Mouse (Mus musculus) lung, embryonic 15.5 days (tissue): ENCODE measurements around the gene Gm10912. TPM values are rescaled to one million over a fixed set of nuclear protein-coding genes. Genes with fewer than 3 reads are reported as not detected.
"Not testable (repeated sequence)": the region's sequence is repeated elsewhere in the genome, so short reads cannot be mapped to it uniquely, and the experiment has no call there.

Source experiments
- ATAC-seq: fragments of 200-750 bp; cut with Nextera tagmentation; 2 replicates; pipeline ENCODE4 v1.8.0; 2017; ENCODE audit warnings: moderate number of reproducible peaks, borderline replicate concordance; ENCODE audit not compliant: low FRiP score, low TSS enrichment; ENCODE audit errors: extremely low read depth
- H3K27ac ChIP-seq: fragments of 300-500 bp; sonication (generic); 2 replicates; pipeline ENCODE4 v1.5.1; 2015; ENCODE audit warnings: moderate library complexity, mild to moderate bottlenecking, inconsistent platforms
- H3K27me3 ChIP-seq: fragments of 300-500 bp; sonication (generic); 2 replicates; pipeline ENCODE4 v1.6.1; 2015; ENCODE audit warnings: inconsistent platforms
- H3K36me3 ChIP-seq: fragments of 300-500 bp; sonication (generic); 2 replicates; pipeline ENCODE4 v1.6.1; 2015; ENCODE audit warnings: inconsistent platforms
- H3K4me1 ChIP-seq: fragments of 300-500 bp; sonication (generic); 2 replicates; pipeline ENCODE4 v1.6.1; 2015; ENCODE audit warnings: inconsistent platforms
- H3K4me2 ChIP-seq: fragments of 300-500 bp; sonication (generic); 2 replicates; pipeline ENCODE4 v1.6.1; 2015; ENCODE audit warnings: inconsistent platforms, mild to moderate bottlenecking, moderate library complexity
- H3K4me3 ChIP-seq: fragments of 300-500 bp; sonication (generic); 2 replicates; pipeline ENCODE4 v1.5.1; 2015; ENCODE audit warnings: mild to moderate bottlenecking, inconsistent platforms
- H3K9ac ChIP-seq: fragments of 300-500 bp; sonication (generic); 2 replicates; pipeline ENCODE4 v1.6.1; 2015; ENCODE audit warnings: inconsistent platforms
- H3K9me3 ChIP-seq: fragments of 300-500 bp; sonication (generic); 2 replicates; pipeline ENCODE4 v1.6.1; 2016; ENCODE audit warnings: inconsistent platforms
- WGBS: fragments of 180-500 bp; shearing (Covaris S2); methylation state at CpG from one replicate; pipeline ENCODE4 v1.1.7; 2015; 5-methylcytosine and 5-hydroxymethylcytosine counted together
- polyA plus RNA-seq: library from polyadenylated mRNA; unstranded; fragments of >200 nt; fragmentation: Nextera tagmentation; extraction: Ambion mirVana; gene quantifications from 2 replicates; pipeline ENCODE4 v1.2.1, GENCODE M21; 2015

The Gm10912 gene
- not detected in 2 replicates for polyA plus RNA-seq

DNA sequence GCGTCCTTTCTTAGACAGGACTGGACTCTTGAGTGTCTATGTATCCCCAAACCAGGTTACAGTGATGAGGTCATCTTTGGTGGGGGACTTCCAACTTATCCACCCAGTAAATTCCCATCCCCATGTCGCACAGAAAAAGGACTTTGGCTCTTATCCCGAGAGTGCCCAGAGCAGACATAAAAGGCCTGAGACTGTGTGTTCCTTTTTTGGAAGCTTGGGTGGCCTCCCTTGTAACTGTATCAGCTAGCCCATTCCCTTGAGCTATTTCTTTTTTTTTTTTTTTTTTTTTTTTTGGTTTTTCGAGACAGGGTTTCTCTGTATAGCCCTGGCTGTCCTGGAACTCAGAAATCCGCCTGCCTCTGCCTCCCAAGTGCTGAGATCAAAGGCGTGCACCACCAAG is at the start of gene Gm10912:
Gm10912 (plus strand) TSS at position 301 of the 400 bp plus-strand sequence.
- H3K4me1 ChIP-seq, H3K27me3 ChIP-seq, H3K4me2 ChIP-seq, H3K27ac ChIP-seq, ATAC-seq, H3K9ac ChIP-seq, H3K9me3 ChIP-seq, H3K4me3 ChIP-seq: not testable (repeated sequence)
- peaks cover 15% of the 10 kb centered on the region; the same call in 1 of the 2 replicates for H3K36me3 ChIP-seq
- WGBS, result 88% methylated on average over 6 of the region's 6 CpGs

DNA sequence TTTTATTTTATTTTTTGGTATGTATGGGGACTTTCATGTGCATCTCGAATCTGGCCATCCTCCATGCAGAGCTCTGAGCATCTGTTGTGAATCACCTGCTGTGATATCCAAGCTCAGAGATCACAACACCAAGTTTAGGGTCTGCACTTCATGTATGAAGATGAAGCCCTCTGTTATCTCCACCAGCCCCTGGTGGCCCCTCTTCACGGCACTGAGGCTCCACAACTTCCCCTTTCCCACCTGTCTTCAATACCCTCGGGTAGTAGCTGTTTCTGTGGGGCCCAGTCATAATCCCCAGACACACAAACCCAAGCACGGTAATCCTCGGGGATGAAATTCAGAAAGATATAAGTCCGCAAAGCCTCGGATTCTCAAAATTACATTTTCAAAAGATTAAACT is 42.5 kb upstream of the Gm10912 start:
- 73% methylated on average over 7 of the region's 7 CpGs for WGBS
- H3K27ac ChIP-seq, result no peak overlapping the region

DNA sequence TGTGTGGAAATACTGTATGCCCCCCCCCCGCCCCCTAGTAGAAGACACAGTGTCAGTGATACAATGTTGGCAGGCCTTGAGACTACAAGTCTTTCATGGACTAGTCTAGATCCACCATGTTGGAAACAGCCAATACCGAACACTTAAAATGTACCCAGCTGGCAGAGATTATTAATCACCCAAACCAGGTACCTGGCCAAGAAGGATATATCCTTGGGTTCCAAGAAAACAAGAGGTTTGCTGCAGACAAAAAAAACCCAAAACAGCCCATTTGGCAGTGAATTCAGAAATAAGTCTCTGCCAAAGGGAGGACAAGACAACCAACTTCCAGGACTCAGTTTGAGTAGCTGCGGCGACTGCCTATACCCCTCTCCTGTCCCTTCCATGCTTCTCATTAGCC is 41.0 kb upstream of the Gm10912 start:
- Histone ChIP-seq H3K36me3 (no peaks in the 10 kb centered on the region), H3K27me3 (no peaks in the 10 kb centered on the region), H3K4me1 (peaks cover 14% of the 10 kb centered on the region), H3K27ac (no peak overlapping the region), H3K4me2 (no peak overlapping the region), H3K4me3 (no peak overlapping the region), H3K9me3 (no peaks in the 10 kb centered on the region), H3K9ac (no peak overlapping the region)
- no peak for ATAC-seq
- WGBS, result 81% methylated on average over 4 of the region's 4 CpGs

More for the DNA sequence above, 42.5 kb upstream of the Gm10912 start:
- ATAC-seq, result no peak
- no peaks in the 10 kb centered on the region for H3K9me3 ChIP-seq
- H3K4me2 ChIP-seq, result no peak overlapping the region
- H3K4me3 ChIP-seq, result no peak overlapping the region
- H3K4me1 ChIP-seq, result peaks cover 3% of the 10 kb centered on the region; the same call in 1 of the 2 replicates
- no peak overlapping the region for H3K9ac ChIP-seq
- H3K27me3 ChIP-seq, result no peaks in the 10 kb centered on the region
- H3K36me3 ChIP-seq, result no peaks in the 10 kb centered on the region

DNA sequence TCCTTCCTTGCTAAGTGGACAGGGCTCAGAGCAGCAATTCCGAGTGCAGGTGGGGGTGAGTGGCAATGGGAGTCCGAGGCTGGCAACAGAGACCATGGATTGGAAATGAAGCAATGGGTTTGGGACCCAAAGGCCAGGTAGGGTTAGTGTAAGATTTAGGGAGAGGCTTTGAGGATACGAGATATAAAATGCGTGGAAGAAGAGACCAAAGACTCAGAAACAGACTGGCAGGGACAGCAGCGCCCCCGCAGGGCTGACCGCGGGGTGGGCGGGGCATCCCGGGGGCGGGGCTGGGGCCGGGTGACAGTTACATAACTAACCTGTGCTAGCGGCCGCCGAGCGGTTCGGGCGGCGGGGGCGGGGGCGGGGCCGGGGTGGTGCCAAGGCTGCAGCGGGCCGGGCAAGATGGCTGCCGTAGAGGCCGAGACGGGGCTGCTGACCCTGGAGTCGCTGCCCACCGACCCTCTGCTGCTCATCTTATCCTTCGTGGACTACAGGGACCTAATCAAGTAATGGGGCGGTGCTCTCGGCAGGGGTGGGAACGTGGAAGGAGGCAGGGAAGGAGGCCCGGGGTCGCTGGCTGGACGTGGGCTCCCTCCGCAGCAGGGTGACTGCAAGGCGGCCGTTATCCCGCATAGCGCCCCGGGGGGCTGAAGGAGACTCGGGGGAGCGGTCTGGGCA is 38.0 kb upstream of the Gm10912 start, which contains the start of gene Fbxo3:
Fbxo3 (plus strand) TSS at position 264 of the 681 bp plus-strand sequence.
- Histone ChIP-seq H3K4me2 (peak within 1 kb of the TSS; percentile 71), H3K4me1 (peaks cover 19% of the 10 kb centered on the region), H3K27me3 (no peaks in the 10 kb centered on the region), H3K9me3 (no peaks in the 10 kb centered on the region), H3K36me3 (peaks cover 5% of the 10 kb centered on the region; the same call in 1 of the 2 replicates), H3K9ac (peak within 1 kb of the TSS; percentile 98), H3K4me3 (peak within 1 kb of the TSS; percentile 97), H3K27ac (peak within 1 kb of the TSS; percentile 74)
- WGBS, result under 1% methylated on average over 35 of the region's 44 CpGs
- ATAC-seq, result peak; percentile 98

DNA sequence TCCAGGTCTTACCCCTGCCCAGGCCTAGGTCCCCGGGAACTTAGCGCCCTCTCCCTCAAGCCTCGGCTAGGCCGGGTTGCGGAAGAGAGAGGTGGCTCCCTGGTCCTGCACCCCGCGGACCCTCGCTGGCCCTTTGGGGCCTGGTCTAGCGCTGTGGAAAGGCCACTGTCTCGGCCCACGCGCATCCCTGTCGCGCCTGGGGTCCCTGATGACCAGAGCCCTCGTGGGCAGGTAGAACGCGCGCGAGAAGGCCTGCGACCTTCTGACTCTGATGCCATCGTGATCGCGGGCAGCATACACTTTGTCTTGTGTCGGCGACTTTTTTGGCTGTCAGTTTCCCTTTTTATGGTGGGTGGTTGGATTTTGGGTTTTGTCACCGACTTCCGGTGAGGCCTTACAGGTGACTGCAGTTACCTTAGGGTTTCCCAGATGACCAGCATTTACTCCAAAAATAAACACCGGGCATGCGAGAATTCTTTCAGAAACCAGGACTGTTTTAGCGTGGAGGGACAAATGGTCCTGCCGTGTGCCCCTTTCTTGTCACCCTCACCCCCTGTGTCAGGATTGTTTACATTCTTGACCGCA is 37.4 kb upstream of the Gm10912 start, which contains the start of gene 4931422A03Rik:
4931422A03Rik (minus strand) TSS at position 223 of the 585 bp plus-strand sequence.
- H3K27ac ChIP-seq, result peak within 1 kb of the TSS; percentile 74
- WGBS, result under 1% methylated on average over 31 of the region's 32 CpGs

DNA sequence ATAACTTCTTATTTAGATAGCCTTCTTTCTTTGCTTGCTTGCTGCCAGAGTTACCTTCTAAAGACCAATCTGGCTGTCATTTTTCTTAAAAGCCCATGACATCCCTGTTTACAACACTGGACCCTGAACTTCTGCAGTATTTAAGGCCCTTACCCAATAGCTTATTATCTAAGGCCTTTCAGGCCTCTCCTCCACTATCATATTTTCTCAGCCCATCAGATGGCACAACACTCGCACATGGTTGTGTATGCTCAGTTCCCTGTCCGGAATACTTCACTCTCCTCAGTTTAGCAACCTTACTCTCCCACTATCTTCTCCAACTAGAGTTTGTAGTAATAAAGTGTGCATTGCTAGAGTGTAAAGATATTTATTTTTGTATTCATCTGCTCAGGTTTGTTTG is 36.6 kb upstream of the Gm10912 start:
- H3K9ac ChIP-seq, result peak overlapping the region; percentile 98; the same call in 1 of the 2 replicates
- WGBS, result 49% methylated on average over 2 of the region's 2 CpGs
- H3K4me2 ChIP-seq, result peak overlapping the region; percentile 71
- peaks cover 11% of the 10 kb centered on the region; the same call in 1 of the 2 replicates for H3K36me3 ChIP-seq
- no peaks in the 10 kb centered on the region for H3K27me3 ChIP-seq
- no peaks in the 10 kb centered on the region for H3K9me3 ChIP-seq
- H3K27ac ChIP-seq, result no peak overlapping the region
- H3K4me1 ChIP-seq, result peaks cover 19% of the 10 kb centered on the region
- H3K4me3 ChIP-seq, result peak overlapping the region; percentile 97
- ATAC-seq, result no peak

More for the DNA sequence above, 37.4 kb upstream of the Gm10912 start, which contains the start of gene 4931422A03Rik:
- H3K4me2 ChIP-seq, result peak within 1 kb of the TSS; percentile 71
- H3K4me1 ChIP-seq, result peaks cover 19% of the 10 kb centered on the region
- H3K9me3 ChIP-seq, result no peaks in the 10 kb centered on the region
- H3K9ac ChIP-seq, result peak within 1 kb of the TSS; percentile 98
- peak within 1 kb of the TSS; percentile 97 for H3K4me3 ChIP-seq
- ATAC-seq, result peak; percentile 68
- H3K36me3 ChIP-seq, result peaks cover 5% of the 10 kb centered on the region; the same call in 1 of the 2 replicates
- H3K27me3 ChIP-seq, result no peaks in the 10 kb centered on the region

DNA sequence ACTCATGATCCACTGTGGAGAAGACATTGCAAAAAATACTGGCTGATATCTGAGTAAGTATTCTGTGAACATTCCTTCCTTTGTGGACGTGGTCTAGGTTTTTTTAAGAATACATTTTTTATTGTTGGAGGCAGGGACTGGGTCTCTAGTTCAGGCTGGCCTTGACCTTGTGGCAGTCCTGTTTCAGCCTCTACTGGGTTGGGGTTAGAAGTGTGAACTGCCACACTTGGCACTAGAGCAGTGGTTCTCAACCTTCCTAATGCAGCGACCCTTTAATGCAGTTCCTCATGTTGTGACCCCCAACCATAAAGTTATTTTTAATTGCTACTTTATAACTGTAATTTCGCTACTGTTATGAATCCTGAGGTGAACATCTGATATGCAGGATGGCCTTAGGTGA is 35.2 kb upstream of the Gm10912 start:
- WGBS, result 76% methylated on average over 3 of the region's 3 CpGs

DNA sequence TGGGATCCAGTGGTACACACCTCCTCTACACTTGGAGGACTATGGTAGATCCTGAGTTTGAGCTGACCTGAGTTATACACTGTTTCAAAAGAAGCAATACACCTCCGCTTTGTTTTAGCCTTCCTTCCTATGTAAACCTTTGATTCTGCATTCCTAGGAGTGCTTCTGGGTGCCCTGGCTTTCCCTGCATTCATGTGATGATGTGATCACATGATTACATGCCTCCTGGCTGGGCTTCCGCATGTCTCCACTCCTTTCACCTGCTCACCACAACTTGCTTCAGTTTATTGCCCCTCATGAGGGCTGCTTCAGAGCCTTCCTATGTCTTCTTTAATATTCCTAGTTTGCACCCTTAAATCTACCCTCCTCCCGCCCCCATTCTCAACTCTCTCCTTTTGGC is 33.6 kb upstream of the Gm10912 start:
- Histone ChIP-seq H3K9ac (no peak overlapping the region), H3K27me3 (no peaks in the 10 kb centered on the region), H3K9me3 (no peaks in the 10 kb centered on the region), H3K4me2 (no peak overlapping the region), H3K27ac (no peak overlapping the region), H3K4me3 (no peak overlapping the region), H3K36me3 (peaks cover 26% of the 10 kb centered on the region; the same call in 1 of the 2 replicates), H3K4me1 (peaks cover 19% of the 10 kb centered on the region)
- ATAC-seq, result no peak
- WGBS, result 87% methylated on average over 3 of the region's 3 CpGs

More for the DNA sequence above, 35.2 kb upstream of the Gm10912 start:
- no peak for ATAC-seq
- Histone ChIP-seq H3K36me3 (peaks cover 13% of the 10 kb centered on the region; the same call in 1 of the 2 replicates), H3K27ac (no peak overlapping the region), H3K9me3 (no peaks in the 10 kb centered on the region), H3K9ac (no peak overlapping the region), H3K4me2 (no peak overlapping the region), H3K4me1 (peaks cover 19% of the 10 kb centered on the region), H3K27me3 (no peaks in the 10 kb centered on the region), H3K4me3 (no peak overlapping the region)

DNA sequence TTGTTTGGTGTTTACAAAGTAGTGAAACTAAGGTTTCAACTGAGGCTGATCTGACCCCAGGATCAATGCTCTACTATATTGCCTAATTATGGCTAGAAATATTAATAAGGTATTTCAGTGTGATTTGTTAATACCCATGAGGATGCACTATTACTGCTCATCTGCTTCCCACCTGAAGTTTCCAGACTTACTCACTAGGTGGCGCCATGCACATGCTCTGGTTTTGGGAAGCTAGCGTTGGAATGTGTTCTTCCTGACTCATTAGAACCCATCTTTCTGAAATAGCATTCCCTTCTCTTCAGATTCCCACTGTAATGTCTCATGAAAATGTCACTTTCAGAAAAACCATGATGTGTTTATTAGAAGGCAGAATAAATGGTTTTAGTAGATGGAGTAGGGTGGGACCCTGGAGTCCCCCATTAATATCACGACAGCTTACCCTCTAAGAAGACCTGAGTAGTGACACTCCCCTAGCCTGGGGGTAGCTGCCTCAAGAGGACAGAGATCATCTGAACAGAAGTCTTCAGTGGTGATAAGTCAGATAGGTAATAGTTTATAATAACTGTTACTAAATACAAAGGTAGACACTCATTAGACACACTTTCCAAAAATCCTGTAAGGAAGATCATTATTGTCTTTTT is 30.7 kb upstream of the Gm10912 start:
- WGBS, result 29% methylated on average over 3 of the region's 3 CpGs
- 0 out of 2 replicates have a peak, but pooled peaks cover 2% of the 10 kb centered on the region for H3K4me1 ChIP-seq
- no peak for ATAC-seq
- no peaks in the 10 kb centered on the region for H3K9me3 ChIP-seq
- H3K36me3 ChIP-seq, result peaks cover 33% of the 10 kb centered on the region
- H3K27ac ChIP-seq, result no peak overlapping the region
- H3K9ac ChIP-seq, result no peak overlapping the region
- H3K27me3 ChIP-seq, result no peaks in the 10 kb centered on the region
- H3K4me2 ChIP-seq, result no peak overlapping the region
- H3K4me3 ChIP-seq, result no peak overlapping the region

DNA sequence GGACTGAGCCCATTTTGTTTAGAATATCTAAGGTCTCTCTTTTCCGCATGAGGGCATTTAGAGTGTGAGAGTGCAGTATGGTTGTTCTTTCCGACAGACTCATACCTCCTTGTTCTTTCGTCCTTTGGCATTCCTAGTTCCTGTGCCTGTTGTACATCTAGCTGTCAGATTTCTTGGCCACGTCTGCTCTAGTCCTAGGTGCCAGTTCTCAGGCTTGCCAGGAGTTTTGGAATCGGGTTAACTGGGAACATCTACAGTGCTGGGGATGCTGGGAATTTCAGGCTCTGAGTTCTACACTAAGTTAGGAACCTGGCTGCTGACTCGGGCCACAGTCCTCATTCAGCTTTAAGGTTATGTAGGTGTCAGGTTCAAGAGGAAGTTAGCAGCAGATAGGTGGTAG is 30.0 kb upstream of the Gm10912 start:
- whole genome bisulfite sequencing, result 81% methylated on average over 6 of the region's 6 CpGs
- H3K27me3 ChIP-seq, result no peaks in the 10 kb centered on the region
- no peak overlapping the region for H3K9ac ChIP-seq
- peaks cover 33% of the 10 kb centered on the region for H3K36me3 ChIP-seq
- no peak for ATAC-seq
- H3K4me2 ChIP-seq, result no peak overlapping the region
- H3K27ac ChIP-seq, result no peak overlapping the region
- H3K4me1 ChIP-seq, result no peaks in the 10 kb centered on the region
- H3K4me3 ChIP-seq, result no peak overlapping the region
- no peaks in the 10 kb centered on the region for H3K9me3 ChIP-seq

DNA sequence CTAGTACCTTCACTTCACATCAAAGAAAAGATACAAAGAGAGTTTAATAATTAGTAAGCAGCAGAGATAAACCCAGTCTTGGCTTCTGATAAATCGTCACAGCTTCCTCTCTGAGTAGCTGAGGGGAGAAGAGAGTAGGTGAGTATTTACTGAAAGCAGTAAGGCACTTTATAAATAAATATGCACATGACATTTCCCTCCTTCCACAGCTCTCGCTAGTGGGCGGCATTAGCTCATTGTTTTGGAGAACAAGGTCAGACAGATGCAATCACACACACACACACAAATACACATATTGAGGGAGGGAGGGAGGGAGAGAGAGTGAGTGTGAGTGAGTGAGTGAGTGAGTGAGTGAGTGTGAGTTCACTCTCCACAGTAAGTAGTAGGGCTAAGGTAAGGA is 29.3 kb upstream of the Gm10912 start:
- Histone ChIP-seq H3K27me3 (no peaks in the 10 kb centered on the region), H3K9ac (no peak overlapping the region), H3K4me3 (no peak overlapping the region), H3K4me2 (no peak overlapping the region), H3K27ac (no peak overlapping the region), H3K36me3 (peaks cover 33% of the 10 kb centered on the region), H3K4me1 (no peaks in the 10 kb centered on the region), H3K9me3 (no peaks in the 10 kb centered on the region)
- no peak for ATAC-seq
- WGBS, result 47% methylated on average over 3 of the region's 3 CpGs
